Mouse (Mus musculus): ENCODE measurements around the gene Magel2. TPM values are rescaled to one million over a fixed set of nuclear protein-coding genes. Genes with fewer than 3 reads are reported as not detected.
A peak's percentile ranks its signal among the peaks of the same experiment; 100 is the strongest.

Magel2 gene
- not detected in 2 replicates for total RNA-seq (2015)
- total RNA-seq (2017) = not detected in 2 replicates

- no peak for ATAC-seq (replicated peaks; ENCODE audit: poor library complexity)
Observed at GRCm38 (mm10) chr7:62376510-62377304, at the start of gene Magel2. Gene Magel2, plus strand, starts transcription at chr7:62377010.

GRCm38 (mm10) chr7:62345411-62345810 is 31.4 kb upstream of the Magel2 start:
- no peak for ATAC-seq (replicated peaks; ENCODE audit: poor library complexity)

- no peak for ATAC-seq (replicated peaks; ENCODE audit: poor library complexity)
Observed at GRCm38 (mm10) chr7:62346269-62346668, 30.5 kb upstream of the Magel2 start, which contains the start of gene Ndn. Gene Ndn, plus strand, starts transcription at chr7:62346569.

DNA sequence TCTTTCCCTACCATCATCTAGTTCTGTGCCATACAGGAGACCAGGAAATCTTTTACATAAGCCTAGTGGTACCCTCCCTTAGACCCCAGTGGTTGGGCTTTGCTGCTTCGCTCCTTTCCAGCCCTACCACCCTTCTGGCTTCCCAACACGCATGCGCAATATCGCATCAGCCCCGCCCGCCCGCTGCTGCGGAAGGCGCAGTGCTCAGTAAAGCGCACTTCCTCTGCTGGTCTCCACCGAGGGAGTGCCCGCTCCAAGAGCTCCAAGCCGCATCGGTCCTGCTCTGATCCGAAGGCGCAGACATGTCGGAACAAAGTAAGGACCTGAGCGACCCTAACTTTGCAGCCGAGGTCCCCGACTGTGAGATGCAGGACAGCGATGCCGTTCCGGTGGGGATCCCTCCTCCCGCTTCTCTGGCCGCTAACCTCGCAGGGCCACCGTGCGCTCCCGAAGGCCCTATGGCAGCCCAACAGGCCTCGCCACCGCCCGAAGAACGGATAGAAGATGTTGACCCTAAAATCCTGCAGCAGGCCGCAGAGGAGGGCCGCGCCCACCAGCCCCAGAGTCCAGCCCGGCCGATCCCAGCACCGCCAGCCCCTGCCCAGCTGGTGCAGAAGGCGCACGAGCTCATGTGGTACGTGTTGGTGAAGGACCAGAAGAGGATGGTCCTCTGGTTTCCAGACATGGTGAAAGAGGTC is 28.6 kb upstream of the Magel2 start:
- ATAC-seq (replicated peaks; ENCODE audit: poor library complexity) = 0 out of 2 replicates have a peak, but pooled peaks have one; percentile 37

GRCm38 (mm10) chr7:62348804-62349190 is 28.0 kb upstream of the Magel2 start:
- ATAC-seq (replicated peaks; ENCODE audit: poor library complexity) = no peak

DNA sequence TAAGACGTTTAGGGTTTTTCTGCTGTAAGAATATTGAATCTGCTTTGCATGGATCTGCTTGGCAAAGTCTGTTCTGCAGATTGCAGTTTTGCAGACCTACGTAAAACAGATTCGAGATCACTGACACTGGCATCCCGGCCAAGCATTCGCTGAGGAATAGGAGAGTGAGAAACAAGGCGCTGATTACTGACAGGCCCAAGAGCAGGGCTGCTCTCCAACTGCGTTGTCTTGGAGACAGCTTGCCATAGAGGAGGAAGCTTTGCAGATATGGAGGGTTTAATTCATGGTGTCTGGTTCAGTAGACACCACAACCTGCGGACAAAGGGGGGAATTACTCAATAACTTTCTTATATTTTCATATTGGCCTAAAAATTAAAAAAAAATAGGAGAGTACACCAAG is 25.5 kb upstream of the Magel2 start:
- ATAC-seq (replicated peaks; ENCODE audit: poor library complexity) = no peak

DNA sequence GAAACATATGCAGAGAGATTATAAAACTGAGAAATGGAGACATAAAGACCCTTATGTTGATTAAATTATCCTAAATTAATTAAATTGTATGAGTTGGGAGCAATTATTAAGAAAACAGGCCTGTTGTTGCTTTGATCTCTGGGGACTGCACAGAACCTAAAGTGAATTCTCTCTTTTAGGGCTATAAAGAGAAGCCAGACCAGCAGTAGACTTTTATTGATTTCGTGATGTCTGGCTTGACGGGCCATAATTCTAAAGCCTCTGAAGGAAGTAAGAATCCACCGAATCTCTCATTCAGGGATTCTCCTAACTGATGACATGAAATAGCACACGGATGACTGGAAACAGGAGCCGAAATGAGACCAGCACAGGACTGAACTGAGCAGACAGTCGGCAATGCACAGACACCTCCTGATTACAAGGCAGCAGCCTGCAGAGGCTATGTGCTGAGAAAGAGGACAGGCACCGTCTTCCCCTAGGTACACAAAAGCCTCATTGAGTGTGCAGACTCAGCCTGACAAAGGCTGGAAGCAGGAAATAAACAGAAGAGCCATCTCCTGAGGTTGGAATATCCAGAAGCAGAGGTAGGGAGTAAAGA is 11.7 kb upstream of the Magel2 start:
- no peak for ATAC-seq (replicated peaks; ENCODE audit: poor library complexity)

DNA sequence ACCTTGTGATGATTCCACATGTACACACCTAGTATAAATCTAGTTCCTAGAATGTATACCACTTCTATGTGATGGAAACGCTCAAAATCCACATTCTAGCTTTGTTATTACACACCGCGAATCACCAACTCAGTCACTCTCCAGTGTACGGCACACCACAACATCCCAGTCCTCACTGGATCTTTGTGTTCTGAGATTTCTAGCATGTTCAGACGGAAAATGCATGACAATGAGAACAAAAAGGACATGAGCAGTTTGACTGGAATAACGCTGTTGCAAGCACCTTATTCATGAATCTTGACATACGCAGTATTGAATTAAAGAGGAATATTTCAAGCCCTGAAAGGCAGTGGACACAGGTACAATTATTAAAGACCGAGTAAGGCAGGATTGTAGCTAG is 10.1 kb upstream of the Magel2 start:
- no peak for ATAC-seq (replicated peaks; ENCODE audit: poor library complexity)

GRCm38 (mm10) chr7:62375658-62376057 is 1.2 kb upstream of the Magel2 start:
- no peak for ATAC-seq (replicated peaks; ENCODE audit: poor library complexity)

DNA sequence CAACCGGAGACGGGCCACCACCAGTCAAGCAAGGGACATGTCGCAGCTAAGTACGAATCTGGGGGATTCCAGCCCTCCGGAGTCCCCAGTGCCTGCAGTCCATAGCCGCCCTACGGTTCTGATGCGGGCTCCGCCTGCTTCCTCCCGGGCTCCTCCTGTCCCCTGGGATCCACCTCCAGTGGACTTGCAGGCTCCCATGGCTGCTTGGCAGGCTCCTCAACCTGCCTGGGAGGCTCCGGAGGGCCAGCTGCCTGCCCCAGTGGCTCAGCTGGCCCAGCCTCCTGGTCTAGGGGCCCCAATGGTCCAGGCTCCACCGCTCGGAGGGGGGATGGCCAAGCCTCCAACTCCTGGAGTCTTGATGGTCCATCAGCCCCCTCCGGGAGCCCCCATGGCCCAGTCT is 503 bp downstream of the Magel2 start:
- ATAC-seq (replicated peaks; ENCODE audit: poor library complexity) = no peak

DNA sequence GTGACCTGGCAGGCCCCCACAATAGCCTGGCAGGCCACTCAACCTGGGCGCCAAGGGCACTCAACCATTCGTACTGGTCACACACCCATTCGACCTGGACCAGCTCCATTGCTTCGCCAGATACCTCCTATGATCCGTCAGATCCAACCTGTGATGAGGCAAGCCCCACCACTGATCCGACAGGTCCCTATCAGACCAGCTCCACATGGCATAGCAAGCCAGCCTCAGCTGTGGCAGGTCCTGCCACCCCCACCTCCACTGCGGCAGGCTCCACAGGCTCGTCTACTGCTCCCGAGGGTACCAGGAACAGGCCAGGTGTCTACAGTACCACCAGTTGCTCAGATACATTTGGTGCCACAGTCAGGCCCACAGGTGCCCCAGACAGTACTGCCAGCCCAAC is 1.7 kb downstream of the Magel2 start:
- ATAC-seq (replicated peaks; ENCODE audit: poor library complexity) = no peak

GRCm38 (mm10) chr7:62382391-62382790 is 5.6 kb downstream of the Magel2 start:
- ATAC-seq (replicated peaks; ENCODE audit: poor library complexity) = peak; percentile 86

DNA sequence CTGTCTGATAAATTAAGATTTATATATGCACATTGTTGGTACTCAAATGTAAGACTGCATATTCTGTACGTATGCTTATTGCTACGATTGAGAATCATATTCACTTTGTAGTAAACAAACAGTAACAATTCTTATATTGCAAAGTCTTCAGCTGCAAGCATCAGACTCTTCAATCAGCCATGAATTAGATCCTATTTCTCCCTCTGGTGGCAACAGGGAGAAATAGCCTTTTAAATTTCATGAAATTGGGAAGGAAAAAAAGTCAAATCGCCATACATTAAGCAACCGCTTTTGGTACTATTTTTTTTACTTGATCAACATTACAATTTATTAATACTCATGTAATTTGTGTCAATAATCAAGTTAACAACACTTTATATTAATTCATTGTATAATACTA is 11.5 kb downstream of the Magel2 start:
- no peak for ATAC-seq (replicated peaks; ENCODE audit: poor library complexity)

DNA sequence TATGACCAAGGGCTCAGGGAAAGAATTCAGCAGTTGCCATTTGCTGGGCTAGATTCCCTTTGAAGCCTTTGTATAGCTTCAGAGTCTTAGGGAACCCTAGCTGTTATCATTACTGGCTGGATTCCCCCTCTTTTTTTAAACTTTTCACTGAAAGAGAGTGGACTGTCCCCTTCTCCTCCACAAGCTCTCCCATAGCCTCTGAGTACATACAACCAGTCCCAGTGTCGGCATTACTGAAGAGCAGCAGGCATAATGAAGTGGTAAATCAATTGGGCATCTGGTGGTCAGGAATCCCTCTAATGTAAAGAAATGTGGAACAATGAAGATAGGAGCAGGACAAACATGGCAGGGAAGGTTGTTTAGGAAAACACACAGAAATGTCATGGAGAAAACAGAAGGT is 15.4 kb downstream of the Magel2 start:
- no peak for ATAC-seq (replicated peaks; ENCODE audit: poor library complexity)

- ATAC-seq (replicated peaks; ENCODE audit: poor library complexity) = no peak
Observed at GRCm38 (mm10) chr7:62406573-62407050, 29.8 kb downstream of the Magel2 start.

GRCm38 (mm10) chr7:62407803-62408202 is 31.0 kb downstream of the Magel2 start:
- no peak for ATAC-seq (replicated peaks; ENCODE audit: poor library complexity)

DNA sequence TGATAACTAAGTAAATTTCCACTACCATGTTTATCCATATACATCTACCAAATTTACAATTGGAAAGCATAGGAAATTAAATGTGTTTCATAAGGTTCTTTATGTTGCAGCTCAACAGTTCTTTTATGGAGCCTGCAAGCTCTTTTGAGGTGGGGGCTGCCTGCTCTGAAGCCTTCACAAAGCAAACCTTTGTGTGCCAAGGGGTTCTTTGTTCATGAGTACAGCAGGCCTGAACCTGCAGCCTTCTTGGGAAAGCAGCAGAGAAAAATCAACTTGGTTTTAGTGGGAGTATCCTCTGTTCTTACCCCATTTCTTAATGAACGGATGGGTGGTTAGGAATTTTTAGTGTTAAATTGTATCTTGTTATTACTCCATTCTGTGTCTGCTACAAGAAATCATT is 38.4 kb downstream of the Magel2 start:
- no peak for ATAC-seq (replicated peaks; ENCODE audit: poor library complexity)

GRCm38 (mm10) chr7:62416173-62416572 is 39.4 kb downstream of the Magel2 start:
- no peak for ATAC-seq (replicated peaks; ENCODE audit: poor library complexity)

- no peak for ATAC-seq (replicated peaks; ENCODE audit: poor library complexity)
Observed at GRCm38 (mm10) chr7:62418346-62418745, 41.5 kb downstream of the Magel2 start.

GRCm38 (mm10) chr7:62419105-62419492 is 42.3 kb downstream of the Magel2 start:
- no peak for ATAC-seq (replicated peaks; ENCODE audit: poor library complexity)

- ATAC-seq (replicated peaks; ENCODE audit: poor library complexity) = peak; percentile 98
Observed at GRCm38 (mm10) chr7:62419493-62420360, 42.9 kb downstream of the Magel2 start, which contains the start of gene Mkrn3. Gene Mkrn3, minus strand, starts transcription at chr7:62420139.
